Mouse (Mus musculus): ENCODE measurements around the gene Vmn2r118.

Vmn2r118 gene

GRCm38 (mm10) chr17:55625092-55625491 is at the start of gene Vmn2r118:
Gene Vmn2r118 (minus strand): TSS chr17:55625192.
- no peak for DNase-seq (ENCODE audit: low read depth)

DNA sequence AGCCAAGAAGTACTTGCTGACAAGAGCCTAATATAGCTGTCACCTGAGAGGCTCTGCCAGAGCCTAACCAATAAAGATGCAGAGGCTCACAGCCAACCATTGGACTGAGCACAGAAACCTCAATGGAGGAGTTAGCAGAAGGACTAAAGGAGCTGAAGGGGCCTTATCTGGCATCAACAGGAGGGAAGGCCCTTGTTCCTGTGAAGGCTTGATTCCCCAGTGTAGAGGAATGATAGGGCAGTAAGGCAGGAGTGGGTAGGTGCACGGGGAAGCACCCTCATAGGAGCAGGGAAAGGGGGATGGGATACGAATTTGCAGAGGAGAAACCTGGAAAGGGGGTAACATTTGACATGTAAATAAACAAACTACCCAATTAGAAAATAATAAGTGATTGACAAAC is 36.1 kb upstream of the Vmn2r118 start:
- DNase-seq (ENCODE audit: low read depth): no peak

GRCm38 (mm10) chr17:55590838-55591237 is 34.2 kb downstream of the Vmn2r118 start:
- no peak for DNase-seq (ENCODE audit: low read depth)

DNA sequence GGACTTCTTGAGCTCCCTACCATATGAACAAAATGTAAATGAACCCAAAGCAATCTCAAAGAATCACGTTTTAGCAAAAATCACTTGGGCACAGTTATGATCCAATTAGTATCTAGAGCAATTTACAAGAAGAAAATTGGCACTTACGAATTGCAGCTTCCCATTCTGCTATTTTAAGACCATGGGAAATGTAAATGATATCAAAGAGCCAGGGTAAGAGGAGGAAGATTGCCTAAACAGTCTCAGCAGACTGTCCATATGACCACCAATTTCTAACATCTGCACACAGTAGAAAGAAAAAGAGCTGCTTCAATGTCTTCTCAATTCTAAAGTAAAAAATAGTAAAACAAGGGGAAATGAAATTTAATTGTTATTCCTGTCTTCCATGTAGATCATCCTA is 63.2 kb downstream of the Vmn2r118 start:
- no peak for DNase-seq (ENCODE audit: low read depth)

DNA sequence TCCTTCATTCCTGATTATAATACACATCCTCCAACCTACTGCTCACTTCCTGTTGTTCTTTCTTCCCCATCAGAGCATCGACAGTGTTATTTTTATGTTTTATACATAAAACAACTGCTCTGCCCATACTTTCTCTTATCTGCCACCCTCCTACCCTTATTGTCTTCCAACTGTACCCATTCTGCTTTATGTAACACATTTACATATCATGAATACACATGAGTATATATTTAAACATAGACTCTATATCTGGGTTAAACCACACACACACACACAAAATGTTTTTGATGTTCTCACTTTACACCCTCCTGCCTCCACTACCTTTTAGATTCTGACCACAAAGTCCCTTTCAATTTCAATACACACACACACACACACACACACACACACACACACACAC is 76.5 kb downstream of the Vmn2r118 start:
- no peak for DNase-seq (ENCODE audit: low read depth)

All from naive thymus-derived CD4-positive, alpha-beta T cell, adult 2 months (primary cell).